Mouse (Mus musculus) liver, postnatal 0 days (tissue): ENCODE measurements around the gene Ccdc60. TPM values are rescaled to one million over a fixed set of nuclear protein-coding genes. Genes with fewer than 3 reads are reported as not detected.

ENCODE experiments used
- ATAC-seq: fragments of 200-750 bp; cut with Nextera tagmentation; 2 replicates; pipeline ENCODE4 v1.8.0; 2017; ENCODE audit warnings: mild to moderate bottlenecking, moderate library complexity
- DNase-seq: peaks from one replicate; pipeline ENCODE4 v3.0.0-alpha.2; 2016
- H3K27ac ChIP-seq: fragments of 300-500 bp; sonication (generic); 2 replicates; pipeline ENCODE4 v1.5.1; 2014; ENCODE audit warnings: antibody characterized with exemption, moderate library complexity, mild to moderate bottlenecking, low read depth
- H3K27me3 ChIP-seq: fragments of 300-500 bp; sonication (generic); 2 replicates; pipeline ENCODE4 v1.6.1; 2014; ENCODE audit warnings: low read length, control low read depth, mixed read lengths; ENCODE audit not compliant: insufficient read depth
- H3K36me3 ChIP-seq: fragments of 300-500 bp; sonication (generic); replicated peaks from 2 replicates; pipeline ENCODE4 v1.6.1; 2014; ENCODE audit warnings: mild to moderate bottlenecking, control low read depth, low read length, moderate library complexity, mixed read lengths; ENCODE audit not compliant: insufficient read depth
- H3K4me1 ChIP-seq: fragments of 300-500 bp; sonication (generic); 2 replicates; pipeline ENCODE4 v1.6.1; 2014; ENCODE audit warnings: antibody characterized with exemption, mild to moderate bottlenecking, control low read depth; ENCODE audit not compliant: insufficient read depth
- H3K4me2 ChIP-seq: fragments of 300-500 bp; sonication (generic); 2 replicates; pipeline ENCODE4 v1.6.1; 2014; ENCODE audit warnings: low read depth, mild to moderate bottlenecking, low read length, moderate library complexity, mixed read lengths
- H3K4me3 ChIP-seq: fragments of 300-500 bp; sonication (generic); 2 replicates; pipeline ENCODE4 v1.5.1; 2014; ENCODE audit warnings: low read depth, low read length
- H3K9ac ChIP-seq: fragments of 300-500 bp; sonication (generic); replicated peaks from 2 replicates; pipeline ENCODE4 v1.6.1; 2014; ENCODE audit warnings: mild to moderate bottlenecking, moderate library complexity
- H3K9me3 ChIP-seq: fragments of 300-500 bp; sonication (generic); 2 replicates; pipeline ENCODE4 v1.6.1; 2016; ENCODE audit warnings: mild to moderate bottlenecking, control low read depth, low read length, mixed read lengths
- CTCF ChIP-seq: sonication (generic); IDR thresholded peaks from 2 replicates; pipeline ENCODE4 v1.5.1; 2016; ENCODE audit warnings: antibody characterized with exemption, low read depth
- EP300 ChIP-seq: IDR thresholded peaks from 2 replicates; pipeline ENCODE4 v1.6.1; 2016; ENCODE audit warnings: antibody characterized with exemption, low read depth, mild to moderate bottlenecking
- WGBS: fragments of 180-500 bp; shearing (Covaris S2); extraction: QIAGEN DNeasy Blood & Tissue Kit; methylation state at CpG from one replicate; pipeline ENCODE4 v1.1.7; 2014; ENCODE audit not compliant: insufficient replicate concordance; 5-methylcytosine and 5-hydroxymethylcytosine counted together
- polyA plus RNA-seq: library from polyadenylated mRNA; unstranded; fragments of >200 nt; fragmentation: Nextera tagmentation; extraction: Ambion mirVana; gene quantifications from 2 replicates; pipeline ENCODE4 v1.2.1, GENCODE M21; 2015

The Ccdc60 gene
- polyA plus RNA-seq, 1 experiment from 2014 or later, result not detected

DNA sequence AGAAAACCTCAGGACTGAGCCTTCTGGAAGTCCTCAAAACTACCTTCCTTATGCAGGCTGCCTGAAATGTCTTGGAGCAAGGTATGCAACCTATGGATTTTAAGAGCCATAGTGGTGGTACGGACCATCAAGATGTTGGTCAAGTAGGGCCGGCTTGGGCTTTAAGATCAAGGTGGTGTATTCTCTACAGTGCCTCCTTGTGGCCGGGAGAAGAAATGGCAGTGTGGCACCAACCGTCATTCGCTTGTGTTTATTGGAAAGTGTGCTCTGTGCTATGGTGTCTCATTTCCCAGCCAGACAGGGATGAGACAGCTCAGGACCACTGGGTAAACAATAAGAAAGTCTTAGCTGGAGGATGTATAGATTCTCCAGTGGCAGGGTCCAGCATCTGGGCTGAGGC is 76.1 kb downstream of the Ccdc60 start:
- Histone ChIP-seq H3K27ac (no peak overlapping the region), H3K36me3 (no peaks in the 10 kb centered on the region), H3K27me3 (no peaks in the 10 kb centered on the region), H3K9ac (no peak overlapping the region), H3K4me3 (no peak overlapping the region), H3K4me2 (no peak overlapping the region), H3K4me1 (no peaks in the 10 kb centered on the region), H3K9me3 (no peaks in the 10 kb centered on the region)
- DNase-seq (no peak), ATAC-seq (no peak)
- WGBS, result 61% methylated on average over 5 of the region's 5 CpGs
- TF ChIP-seq CTCF (peak; percentile 54), EP300 (no peak)

DNA sequence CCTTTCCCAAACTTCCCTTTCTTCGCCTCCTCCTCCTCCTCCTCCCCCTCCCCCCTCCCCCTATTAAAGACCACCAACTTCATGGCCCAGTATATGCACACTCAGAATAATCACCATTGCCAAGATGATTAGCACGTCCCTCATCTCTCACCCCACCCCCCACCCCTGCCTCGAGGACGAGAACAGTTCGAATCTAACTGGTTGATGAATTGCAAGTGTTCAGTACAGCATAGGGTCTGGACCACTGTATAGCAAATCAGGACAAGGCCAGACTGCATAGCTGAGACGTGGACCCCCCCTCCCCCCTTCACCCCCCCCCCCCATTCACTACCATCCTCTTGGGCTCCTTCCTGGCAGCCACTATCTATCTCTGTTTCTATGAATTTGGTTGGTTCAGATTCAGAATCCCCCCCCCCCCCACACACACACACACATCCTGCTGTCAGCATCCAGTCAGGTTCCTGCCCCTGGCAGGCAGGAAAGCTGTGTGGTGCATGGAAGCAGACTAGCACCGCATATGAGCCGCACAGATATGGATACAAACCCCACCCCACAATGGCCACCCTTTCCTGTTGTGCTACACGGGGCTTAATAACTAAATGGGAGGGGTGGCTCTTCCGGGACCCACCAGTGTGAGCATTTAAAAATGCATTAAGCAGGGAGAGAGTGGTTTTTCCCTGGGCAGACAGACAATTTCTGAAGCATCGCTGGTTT is 79.2 kb downstream of the Ccdc60 start:
- WGBS, result 36% methylated on average over 11 of the region's 11 CpGs
- H3K9me3 ChIP-seq, result no peaks in the 10 kb centered on the region
- H3K4me3 ChIP-seq, result no peak overlapping the region
- ATAC-seq (no peak), DNase-seq (no peak)
- H3K9ac ChIP-seq, result no peak overlapping the region
- no peaks in the 10 kb centered on the region for H3K27me3 ChIP-seq
- H3K4me1 ChIP-seq, result no peaks in the 10 kb centered on the region
- H3K4me2 ChIP-seq, result no peak overlapping the region
- H3K36me3 ChIP-seq, result no peaks in the 10 kb centered on the region
- H3K27ac ChIP-seq, result no peak overlapping the region
- no peak for TF ChIP-seq CTCF
- no peak for TF ChIP-seq EP300

DNA sequence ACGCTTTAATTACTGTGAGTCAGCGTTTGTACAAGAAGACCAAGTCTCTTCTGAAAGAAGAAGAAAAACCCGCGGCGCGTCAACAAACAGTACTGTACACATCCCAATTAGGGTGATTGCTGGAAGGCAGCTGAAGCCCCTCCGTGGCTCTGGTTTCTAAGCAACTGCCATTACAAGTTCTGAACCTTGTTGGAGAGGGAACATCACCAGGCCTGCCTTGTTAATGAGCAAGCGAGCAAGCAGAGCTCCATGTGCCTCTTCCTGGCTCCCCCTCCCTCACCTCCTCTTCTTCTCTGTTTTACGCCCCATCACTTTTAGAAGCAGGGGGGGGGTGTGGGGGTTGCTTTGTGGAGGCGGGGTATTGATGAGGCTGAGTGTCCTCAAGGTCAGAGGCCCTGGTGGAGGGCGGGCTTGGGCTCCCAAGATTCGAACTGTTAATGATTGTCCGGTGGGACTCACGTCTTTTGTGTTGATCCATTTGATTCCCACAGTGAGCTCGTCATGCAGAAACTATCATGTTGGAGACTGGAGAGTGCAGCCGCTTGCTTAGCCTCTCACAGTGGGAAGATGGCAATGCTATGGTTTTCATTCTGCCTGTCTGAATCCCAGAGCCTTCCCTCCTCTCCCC is 79.9 kb downstream of the Ccdc60 start:
- no peak overlapping the region for H3K9ac ChIP-seq
- no peak for TF ChIP-seq EP300
- TF ChIP-seq CTCF, result no peak
- DNase-seq (no peak), ATAC-seq (no peak)
- H3K4me1 ChIP-seq, result no peaks in the 10 kb centered on the region
- H3K9me3 ChIP-seq, result no peaks in the 10 kb centered on the region
- H3K4me3 ChIP-seq, result no peak overlapping the region
- no peaks in the 10 kb centered on the region for H3K36me3 ChIP-seq
- 46% methylated on average over 16 of the region's 16 CpGs for WGBS
- H3K27me3 ChIP-seq, result no peaks in the 10 kb centered on the region
- no peak overlapping the region for H3K27ac ChIP-seq
- H3K4me2 ChIP-seq, result no peak overlapping the region

DNA sequence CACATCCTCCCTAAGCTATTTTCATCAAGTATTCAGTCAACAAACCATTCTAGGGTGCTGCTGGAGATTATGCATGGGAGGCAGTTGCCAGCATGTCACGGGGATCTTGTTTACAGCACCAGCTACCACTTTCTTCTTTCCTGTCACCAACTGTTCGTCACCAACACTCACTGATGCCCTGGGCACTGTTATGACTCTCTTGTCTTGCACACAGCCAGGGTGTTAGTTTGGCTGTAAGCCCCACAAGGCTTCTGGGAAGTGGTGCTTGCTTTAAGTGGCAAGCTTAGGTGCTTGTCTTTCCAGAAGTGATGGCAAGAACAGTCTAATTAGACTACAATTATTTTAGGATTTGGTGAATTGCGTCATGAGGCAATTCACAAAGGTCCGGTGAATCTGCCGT is 86.1 kb downstream of the Ccdc60 start:
- no peak for ATAC-seq
- 79% methylated on average over 5 of the region's 5 CpGs for WGBS
- Histone ChIP-seq H3K4me2 (no peak overlapping the region), H3K4me1 (no peaks in the 10 kb centered on the region), H3K27me3 (no peaks in the 10 kb centered on the region), H3K4me3 (no peak overlapping the region), H3K27ac (no peak overlapping the region), H3K9me3 (no peaks in the 10 kb centered on the region), H3K36me3 (no peaks in the 10 kb centered on the region), H3K9ac (no peak overlapping the region)
- no peak for TF ChIP-seq EP300
- TF ChIP-seq CTCF, result no peak
- DNase-seq, result no peak

DNA sequence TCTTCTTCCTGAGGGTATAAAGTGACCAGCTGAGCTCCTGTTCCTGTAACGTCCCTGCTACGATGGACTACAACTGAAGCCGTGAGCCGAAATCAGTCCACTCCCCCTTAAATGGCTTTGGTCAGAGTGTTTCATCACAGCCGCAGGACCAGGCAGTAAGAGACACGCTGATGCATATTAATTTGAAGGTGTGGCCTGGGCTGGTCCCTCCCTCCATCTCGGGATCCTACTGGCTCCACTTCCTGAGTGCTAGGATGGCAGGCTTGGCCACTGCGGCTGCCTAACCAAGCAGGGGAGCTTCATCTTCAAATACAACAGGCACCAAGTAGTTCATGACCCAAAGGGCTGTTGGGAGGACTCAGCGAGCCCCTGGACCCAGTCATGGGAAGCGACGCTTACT is 94.3 kb downstream of the Ccdc60 start:
- DNase-seq, result no peak
- 44% methylated on average over 11 of the region's 11 CpGs for whole genome bisulfite sequencing

DNA sequence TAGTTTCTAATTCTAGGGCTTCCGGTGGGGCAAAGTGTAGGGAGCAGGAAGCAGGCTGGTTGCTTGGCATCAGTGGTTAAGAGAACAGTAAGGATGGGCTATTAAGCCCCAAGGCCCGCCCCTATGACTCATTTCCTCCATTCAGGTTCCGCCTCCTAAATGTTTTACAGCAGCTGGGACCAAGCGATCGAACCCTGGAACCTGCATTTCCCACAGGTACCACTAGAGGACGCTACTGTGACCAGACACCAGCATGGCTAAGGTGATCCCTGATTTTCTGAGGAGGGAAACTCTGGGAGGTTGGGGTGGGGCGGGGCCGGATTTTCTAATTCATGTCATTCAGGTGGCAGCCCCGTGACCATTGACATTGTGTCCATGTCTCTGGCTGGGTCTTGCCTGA is 96.1 kb downstream of the Ccdc60 start:
- WGBS, result 65% methylated on average over 9 of the region's 9 CpGs
- Histone ChIP-seq H3K9ac (no peak overlapping the region), H3K4me1 (no peaks in the 10 kb centered on the region), H3K27ac (no peak overlapping the region), H3K4me2 (no peak overlapping the region), H3K36me3 (no peaks in the 10 kb centered on the region), H3K27me3 (no peaks in the 10 kb centered on the region), H3K9me3 (no peaks in the 10 kb centered on the region), H3K4me3 (no peak overlapping the region)
- TF ChIP-seq CTCF (no peak), EP300 (no peak)
- DNase-seq, result no peak
- no peak for ATAC-seq

More for the DNA sequence above, 94.3 kb downstream of the Ccdc60 start:
- no peak overlapping the region for H3K4me3 ChIP-seq
- no peak for TF ChIP-seq CTCF
- no peak for TF ChIP-seq EP300
- H3K9ac ChIP-seq, result no peak overlapping the region
- no peaks in the 10 kb centered on the region for H3K4me1 ChIP-seq
- H3K4me2 ChIP-seq, result no peak overlapping the region
- H3K36me3 ChIP-seq, result no peaks in the 10 kb centered on the region
- no peaks in the 10 kb centered on the region for H3K9me3 ChIP-seq
- H3K27me3 ChIP-seq, result no peaks in the 10 kb centered on the region
- no peak overlapping the region for H3K27ac ChIP-seq
- ATAC-seq, result no peak

DNA sequence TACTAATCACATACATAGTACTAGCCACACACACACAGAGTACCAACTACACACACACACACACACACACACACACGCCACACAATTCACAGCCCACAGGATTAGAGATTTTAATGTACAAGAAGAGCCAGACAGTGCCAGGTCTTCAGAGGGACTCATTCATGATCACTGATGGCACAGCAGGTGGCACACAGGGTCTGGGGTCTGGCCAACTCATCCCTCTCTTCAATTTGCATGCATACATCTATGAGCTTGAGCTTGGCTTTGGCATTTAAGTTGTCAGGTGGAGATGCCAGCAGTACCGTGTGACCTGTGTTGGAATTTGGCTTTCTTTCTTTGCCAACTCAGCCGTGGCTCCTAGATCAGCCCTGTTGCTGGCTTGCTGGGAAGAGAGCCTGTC is 97.2 kb downstream of the Ccdc60 start:
- Histone ChIP-seq H3K9me3 (no peaks in the 10 kb centered on the region), H3K4me1 (no peaks in the 10 kb centered on the region), H3K27ac (no peak overlapping the region), H3K9ac (no peak overlapping the region), H3K36me3 (no peaks in the 10 kb centered on the region), H3K4me2 (no peak overlapping the region), H3K27me3 (no peaks in the 10 kb centered on the region), H3K4me3 (no peak overlapping the region)
- ATAC-seq, result no peak
- no peak for DNase-seq
- TF ChIP-seq EP300, result no peak
- TF ChIP-seq CTCF, result no peak
- 85% methylated on average over 3 of the region's 3 CpGs for WGBS
